Mouse (Mus musculus): Measurements from ENCODE around the gene Tesc. TPM values are rescaled to one million over a fixed set of nuclear protein-coding genes. Genes with fewer than 3 reads are reported as not detected.

The Tesc gene
- polyA plus RNA-seq, 1 experiment from 2014 or later, result 5.3 TPM

DNA sequence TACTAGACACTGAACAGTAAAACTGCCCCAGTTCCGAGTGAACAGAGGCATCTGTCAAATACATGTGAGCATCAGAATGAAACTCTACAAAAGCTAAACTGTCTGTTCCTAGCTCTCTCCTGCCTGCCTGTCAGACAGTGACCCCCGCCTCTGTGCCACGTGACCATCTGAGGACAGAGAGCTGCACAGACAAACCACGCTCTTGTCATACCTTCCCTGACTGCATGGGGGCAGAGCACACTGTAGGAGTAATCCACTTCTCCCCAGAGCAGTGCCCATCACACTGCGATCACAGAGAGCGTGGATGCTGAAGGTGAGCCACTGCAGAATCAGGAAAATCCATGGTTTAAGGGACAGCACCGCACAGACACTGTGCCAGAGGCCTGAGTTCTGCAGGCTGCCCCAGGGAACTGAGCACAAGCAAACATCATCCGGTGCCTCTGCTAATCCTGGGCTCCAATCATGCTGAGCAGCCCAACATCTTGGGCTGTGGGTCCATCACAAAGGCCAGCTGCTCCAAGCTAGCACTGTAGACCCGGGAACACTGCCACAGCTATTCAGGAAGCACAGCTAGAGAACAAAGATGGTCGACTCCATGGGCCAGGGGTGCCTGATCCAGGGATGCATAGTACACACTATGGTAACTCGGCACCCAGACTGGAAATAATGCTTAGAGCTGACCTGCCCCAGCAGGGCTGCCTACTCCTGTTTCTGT lies 65.9 kb downstream of the Tesc start:
- Histone ChIP-seq H3K4me3 (ENCODE audit: low read depth, low read length) (no peak overlapping the region), H3K9ac (no peak overlapping the region), H3K27ac (ENCODE audit: low read depth) (no peak overlapping the region), H3K4me2 (no peak overlapping the region), H3K36me3 (ENCODE audit: insufficient read depth) (peaks cover 73% of the 10 kb centered on the region), H3K4me1 (ENCODE audit: insufficient read depth) (no peaks in the 10 kb centered on the region), H3K9me3 (ENCODE audit: low read depth, low read length) (no peaks in the 10 kb centered on the region), H3K27me3 (ENCODE audit: insufficient read depth, low read length) (no peaks in the 10 kb centered on the region)
- TF ChIP-seq CTCF (IDR thresholded peaks at IDR 0.05; ENCODE audit: low read depth), result 0 out of 2 replicates have a peak, but pooled peaks have one; percentile 6
- no peak for DNase-seq
- 78% methylated on average over 11 of the region's 11 CpGs for WGBS
- no peak for ATAC-seq (ENCODE audit: insufficient read depth)

DNA sequence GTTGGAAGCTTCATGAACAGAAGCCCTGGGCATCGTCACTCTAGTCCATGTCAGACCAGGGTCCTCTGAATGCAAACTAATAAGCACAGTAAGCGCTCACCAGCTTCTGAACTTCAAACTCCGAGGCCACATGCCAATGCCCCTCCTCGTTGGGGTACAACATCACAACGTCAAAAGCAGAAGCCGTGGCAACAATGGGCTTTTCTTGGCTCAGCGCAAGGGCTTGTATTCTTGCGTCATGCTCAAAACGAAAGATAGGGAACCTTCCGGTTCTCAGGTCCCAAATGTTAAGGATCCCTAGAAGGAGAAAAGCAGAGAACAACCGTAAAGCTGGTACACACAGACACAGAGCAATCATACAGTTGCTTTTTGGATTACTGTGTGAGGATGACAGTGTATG lies 67.9 kb downstream of the Tesc start:
- ATAC-seq (ENCODE audit: insufficient read depth) (no peak), DNase-seq (no peak)
- no peak for TF ChIP-seq CTCF (IDR thresholded peaks at IDR 0.05; ENCODE audit: low read depth)
- Histone ChIP-seq H3K4me3 (ENCODE audit: low read depth, low read length) (no peak overlapping the region), H3K9me3 (ENCODE audit: low read depth, low read length) (no peaks in the 10 kb centered on the region), H3K36me3 (ENCODE audit: insufficient read depth) (peaks cover 67% of the 10 kb centered on the region), H3K9ac (no peak overlapping the region), H3K4me2 (no peak overlapping the region), H3K27me3 (ENCODE audit: insufficient read depth, low read length) (no peaks in the 10 kb centered on the region), H3K27ac (ENCODE audit: low read depth) (no peak overlapping the region), H3K4me1 (ENCODE audit: insufficient read depth) (no peaks in the 10 kb centered on the region)
- WGBS, result 88% methylated on average over 11 of the region's 11 CpGs

DNA sequence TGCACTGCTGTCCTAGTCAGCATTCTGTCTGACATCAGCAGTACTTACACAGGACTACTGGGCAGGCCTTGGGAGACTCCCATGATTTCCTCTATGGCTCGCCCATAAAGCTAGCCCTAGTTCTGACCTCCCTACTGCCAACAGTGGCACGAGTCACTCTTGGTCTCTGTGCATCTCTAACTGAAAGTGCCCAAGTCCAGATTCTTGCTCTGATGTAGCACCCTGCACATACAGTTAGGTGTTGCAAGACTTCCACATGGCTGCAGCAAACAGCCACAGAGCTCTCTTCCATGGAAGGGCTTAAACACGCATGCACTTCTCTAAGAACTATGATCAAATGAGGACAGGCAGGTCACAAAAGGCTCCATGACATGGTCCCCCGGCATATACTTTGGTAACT lies 68.3 kb downstream of the Tesc start:
- H3K4me2 ChIP-seq, result no peak overlapping the region
- H3K9me3 ChIP-seq (ENCODE audit: low read depth, low read length), result no peaks in the 10 kb centered on the region
- DNase-seq (no peak), ATAC-seq (ENCODE audit: insufficient read depth) (no peak)
- H3K27ac ChIP-seq (ENCODE audit: low read depth), result no peak overlapping the region
- WGBS, result 83% methylated on average over 4 of the region's 4 CpGs
- H3K4me3 ChIP-seq (ENCODE audit: low read depth, low read length), result no peak overlapping the region
- no peak overlapping the region for H3K9ac ChIP-seq
- no peak for TF ChIP-seq CTCF (IDR thresholded peaks at IDR 0.05; ENCODE audit: low read depth)
- no peaks in the 10 kb centered on the region for H3K4me1 ChIP-seq (ENCODE audit: insufficient read depth)
- H3K36me3 ChIP-seq (ENCODE audit: insufficient read depth), result peaks cover 63% of the 10 kb centered on the region
- no peaks in the 10 kb centered on the region for H3K27me3 ChIP-seq (ENCODE audit: insufficient read depth, low read length)

DNA sequence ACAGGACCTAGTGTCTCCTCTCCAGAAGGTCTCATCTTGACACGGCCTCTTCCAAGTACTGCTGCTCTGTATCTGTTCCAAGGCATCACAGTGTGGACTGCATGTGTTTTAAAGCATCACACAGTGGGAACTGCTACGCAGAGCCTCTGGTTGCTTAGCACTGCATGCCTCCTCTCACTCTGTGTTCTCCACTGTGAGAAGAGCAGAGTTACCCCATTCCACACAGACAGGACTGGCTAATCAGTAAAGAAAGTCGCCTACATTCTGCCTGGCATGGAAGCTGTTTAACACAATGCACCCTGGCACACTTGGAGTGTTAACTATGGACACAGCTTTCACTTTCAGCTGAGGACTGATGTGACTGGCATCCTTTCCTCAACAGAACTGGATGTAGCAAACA lies 68.8 kb downstream of the Tesc start:
- Histone ChIP-seq H3K36me3 (ENCODE audit: insufficient read depth) (peaks cover 59% of the 10 kb centered on the region), H3K27me3 (ENCODE audit: insufficient read depth, low read length) (no peaks in the 10 kb centered on the region), H3K9ac (no peak overlapping the region), H3K4me3 (ENCODE audit: low read depth, low read length) (no peak overlapping the region), H3K27ac (ENCODE audit: low read depth) (no peak overlapping the region), H3K9me3 (ENCODE audit: low read depth, low read length) (no peaks in the 10 kb centered on the region), H3K4me2 (no peak overlapping the region), H3K4me1 (ENCODE audit: insufficient read depth) (no peaks in the 10 kb centered on the region)
- WGBS, result 82% methylated on average over 3 of the region's 3 CpGs
- ATAC-seq (ENCODE audit: insufficient read depth) (no peak), DNase-seq (no peak)
- no peak for TF ChIP-seq CTCF (IDR thresholded peaks at IDR 0.05; ENCODE audit: low read depth)

DNA sequence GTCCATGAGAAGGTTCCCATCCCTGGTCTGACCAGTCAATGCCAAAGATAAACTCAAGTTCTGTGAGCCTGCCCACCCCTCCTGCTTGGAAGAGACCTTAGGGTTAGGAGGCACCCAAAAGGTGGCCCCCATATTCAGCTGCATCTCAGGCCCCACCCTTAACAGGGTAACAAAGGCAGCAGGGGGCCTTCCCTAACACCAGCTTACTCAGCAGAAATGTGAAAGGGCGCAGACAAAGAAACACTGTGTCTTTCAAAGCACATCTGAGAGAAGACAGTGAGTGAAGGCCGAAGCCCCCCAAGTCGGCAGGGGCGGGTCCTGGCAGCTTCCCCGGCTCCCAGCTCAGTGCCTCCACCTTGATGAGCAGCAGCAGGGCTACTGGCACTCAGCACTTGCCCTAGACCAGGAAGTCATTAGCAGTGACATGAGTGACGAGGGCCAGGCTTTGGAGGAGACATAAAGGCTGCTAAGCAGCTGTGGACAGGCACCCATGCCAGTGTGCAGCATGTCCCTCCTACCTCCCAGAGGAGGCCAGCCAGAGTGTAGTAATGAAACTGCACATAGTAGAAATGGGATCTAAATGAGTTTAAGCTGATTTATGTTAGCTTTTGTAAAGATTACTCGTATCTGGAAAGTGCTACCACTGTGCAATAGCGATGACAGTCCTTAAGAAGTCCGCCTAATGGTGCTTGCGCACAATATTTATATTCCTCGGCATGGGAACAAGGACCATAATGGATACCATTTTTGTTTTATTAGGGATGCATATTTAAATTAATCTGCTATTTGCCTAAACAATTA lies 71.7 kb downstream of the Tesc start:
- Histone ChIP-seq H3K4me2 (no peak overlapping the region), H3K27me3 (ENCODE audit: insufficient read depth, low read length) (no peaks in the 10 kb centered on the region), H3K27ac (ENCODE audit: low read depth) (no peak overlapping the region), H3K4me1 (ENCODE audit: insufficient read depth) (no peaks in the 10 kb centered on the region), H3K9me3 (ENCODE audit: low read depth, low read length) (no peaks in the 10 kb centered on the region), H3K36me3 (ENCODE audit: insufficient read depth) (peaks cover 31% of the 10 kb centered on the region), H3K9ac (no peak overlapping the region), H3K4me3 (ENCODE audit: low read depth, low read length) (no peak overlapping the region)
- no peak for TF ChIP-seq CTCF (IDR thresholded peaks at IDR 0.05; ENCODE audit: low read depth)
- peak; percentile 58; the same call in 1 of the 2 replicates for ATAC-seq (ENCODE audit: insufficient read depth)
- DNase-seq, result peak; percentile 53
- WGBS, result 68% methylated on average over 11 of the region's 11 CpGs

DNA sequence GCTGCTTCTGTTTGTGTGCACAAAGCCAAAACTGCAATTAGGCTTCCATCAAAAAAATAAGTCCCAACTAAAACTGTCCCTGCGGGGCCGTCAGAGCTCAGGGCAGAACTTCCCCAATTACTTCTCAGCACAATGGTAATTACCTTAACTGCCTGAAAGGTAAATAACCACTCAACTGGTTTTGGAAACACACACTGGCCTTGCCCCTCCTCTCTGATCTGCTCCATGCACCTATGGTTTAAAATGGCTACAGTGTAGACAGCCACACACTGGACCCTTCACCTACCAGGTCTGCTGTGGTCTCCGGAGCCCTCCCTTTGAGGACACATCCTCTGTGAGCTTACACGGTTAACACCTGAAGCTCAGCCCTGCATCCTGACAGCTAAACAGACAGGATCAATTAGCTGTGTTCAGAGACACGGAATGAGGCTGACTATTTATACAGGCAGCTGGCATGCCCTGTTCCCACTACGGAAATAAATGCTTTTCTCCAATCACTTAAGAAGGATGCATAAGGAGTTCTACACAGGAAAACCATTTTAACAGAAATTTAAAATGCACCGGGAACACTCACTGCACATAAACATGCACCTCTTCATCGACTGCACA lies 72.4 kb downstream of the Tesc start:
- 74% methylated on average over 8 of the region's 8 CpGs for WGBS
- DNase-seq, result no peak
- H3K4me3 ChIP-seq (ENCODE audit: low read depth, low read length), result no peak overlapping the region

DNA sequence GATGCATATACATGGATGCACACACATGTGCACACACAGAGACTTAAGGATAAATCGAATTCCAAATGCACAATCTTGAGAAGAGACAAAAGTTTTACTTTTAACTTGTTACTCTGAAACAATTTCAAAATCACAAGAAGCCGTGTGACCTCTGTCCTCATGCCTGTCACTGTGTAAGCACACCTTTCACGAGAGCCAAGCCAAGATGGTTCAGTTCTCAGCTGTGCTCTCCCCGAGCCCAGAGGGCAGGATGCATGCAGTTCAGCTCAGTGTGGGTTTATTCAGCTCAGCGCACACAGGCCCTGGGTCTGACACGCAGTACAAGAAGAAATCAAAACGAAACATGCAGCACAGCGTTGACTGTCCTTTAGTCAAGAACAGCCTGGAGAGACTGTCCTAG lies 78.0 kb downstream of the Tesc start:
- Histone ChIP-seq H3K4me3 (ENCODE audit: low read depth, low read length) (no peak overlapping the region), H3K9me3 (ENCODE audit: low read depth, low read length) (no peaks in the 10 kb centered on the region), H3K36me3 (ENCODE audit: insufficient read depth) (peaks cover 47% of the 10 kb centered on the region), H3K4me2 (no peak overlapping the region), H3K27me3 (ENCODE audit: insufficient read depth, low read length) (no peaks in the 10 kb centered on the region), H3K9ac (no peak overlapping the region), H3K27ac (ENCODE audit: low read depth) (no peak overlapping the region), H3K4me1 (ENCODE audit: insufficient read depth) (no peaks in the 10 kb centered on the region)
- TF ChIP-seq CTCF (IDR thresholded peaks at IDR 0.05; ENCODE audit: low read depth), result no peak
- no peak for ATAC-seq (ENCODE audit: insufficient read depth)
- WGBS, result 82% methylated on average over 8 of the region's 8 CpGs
- DNase-seq, result no peak

More for the DNA sequence above, 72.4 kb downstream of the Tesc start:
- no peak for TF ChIP-seq CTCF (IDR thresholded peaks at IDR 0.05; ENCODE audit: low read depth)
- H3K27me3 ChIP-seq (ENCODE audit: insufficient read depth, low read length), result no peaks in the 10 kb centered on the region
- H3K36me3 ChIP-seq (ENCODE audit: insufficient read depth), result peaks cover 28% of the 10 kb centered on the region
- no peaks in the 10 kb centered on the region for H3K4me1 ChIP-seq (ENCODE audit: insufficient read depth)
- no peak overlapping the region for H3K4me2 ChIP-seq
- no peak overlapping the region for H3K27ac ChIP-seq (ENCODE audit: low read depth)
- no peaks in the 10 kb centered on the region for H3K9me3 ChIP-seq (ENCODE audit: low read depth, low read length)
- no peak for ATAC-seq (ENCODE audit: insufficient read depth)
- H3K9ac ChIP-seq, result no peak overlapping the region
